Mouse (Mus musculus) splenic B cell, adult 2 months (primary cell): ENCODE data around the gene Glipr2.
A peak's percentile ranks its signal among the peaks of the same experiment; 100 is the strongest.

Experiments
- DNase-seq: peaks from one replicate; pipeline ENCODE4 v3.0.0-alpha.2; 2011; ENCODE audit warnings: low read depth, low spot score
- H3K27me3 ChIP-seq: 2 replicates; pipeline ENCODE4 v1.6.1; 2012; ENCODE audit warnings: mild to moderate bottlenecking, low read length, moderate library complexity, mixed read lengths; ENCODE audit not compliant: control insufficient read depth, poor library complexity, insufficient read depth, severe bottlenecking
- H3K36me3 ChIP-seq: 2 replicates; pipeline ENCODE4 v1.6.1; 2012; ENCODE audit warnings: mild to moderate bottlenecking, low read length, moderate library complexity, mixed read lengths; ENCODE audit not compliant: control insufficient read depth, poor library complexity, insufficient read depth, severe bottlenecking

Glipr2 gene

GRCm38 (mm10) chr4:43964326-43964833 lies 7.2 kb downstream of the Glipr2 start:
- Histone ChIP-seq H3K27me3 (no peaks in the 10 kb centered on the region), H3K36me3 (no peaks in the 10 kb centered on the region)
- DNase-seq, result no peak

- DNase-seq, result no peak
- H3K27me3 ChIP-seq, result no peaks in the 10 kb centered on the region
Observed at GRCm38 (mm10) chr4:43964951-43965684, 7.9 kb downstream of the Glipr2 start.

GRCm38 (mm10) chr4:43965856-43966535 lies 8.8 kb downstream of the Glipr2 start:
- DNase-seq, result peak; percentile 37
- Histone ChIP-seq H3K36me3 (no peaks in the 10 kb centered on the region), H3K27me3 (no peaks in the 10 kb centered on the region)

More at GRCm38 (mm10) chr4:43964951-43965684, 7.9 kb downstream of the Glipr2 start:
- no peaks in the 10 kb centered on the region for H3K36me3 ChIP-seq

- Histone ChIP-seq H3K27me3 (no peaks in the 10 kb centered on the region), H3K36me3 (no peaks in the 10 kb centered on the region)
- DNase-seq, result no peak
Observed at GRCm38 (mm10) chr4:43968650-43969049, 11.4 kb downstream of the Glipr2 start.

GRCm38 (mm10) chr4:43969373-43969772 lies 12.2 kb downstream of the Glipr2 start:
- no peak for DNase-seq
- Histone ChIP-seq H3K36me3 (no peaks in the 10 kb centered on the region), H3K27me3 (no peaks in the 10 kb centered on the region)

GRCm38 (mm10) chr4:43970393-43971330 lies 13.5 kb downstream of the Glipr2 start:
- no peaks in the 10 kb centered on the region for H3K36me3 ChIP-seq
- H3K27me3 ChIP-seq, result no peaks in the 10 kb centered on the region
- DNase-seq, result peak; percentile 63

GRCm38 (mm10) chr4:43971541-43972136 lies 14.4 kb downstream of the Glipr2 start:
- Histone ChIP-seq H3K36me3 (no peaks in the 10 kb centered on the region), H3K27me3 (no peaks in the 10 kb centered on the region)
- DNase-seq, result no peak

- Histone ChIP-seq H3K27me3 (no peaks in the 10 kb centered on the region), H3K36me3 (no peaks in the 10 kb centered on the region)
- DNase-seq, result peak; percentile 89
Observed at GRCm38 (mm10) chr4:43972137-43972591, 15.0 kb downstream of the Glipr2 start.

- DNase-seq, result peak; percentile 92
Observed at GRCm38 (mm10) chr4:43973526-43973981, 16.4 kb downstream of the Glipr2 start.

GRCm38 (mm10) chr4:43974914-43975616 lies 17.9 kb downstream of the Glipr2 start:
- DNase-seq, result peak; percentile 34
- Histone ChIP-seq H3K36me3 (no peaks in the 10 kb centered on the region), H3K27me3 (no peaks in the 10 kb centered on the region)

More at GRCm38 (mm10) chr4:43973526-43973981, 16.4 kb downstream of the Glipr2 start:
- no peaks in the 10 kb centered on the region for H3K36me3 ChIP-seq
- no peaks in the 10 kb centered on the region for H3K27me3 ChIP-seq

GRCm38 (mm10) chr4:43976223-43976740 lies 19.1 kb downstream of the Glipr2 start:
- H3K36me3 ChIP-seq, result no peaks in the 10 kb centered on the region
- DNase-seq, result no peak
- no peaks in the 10 kb centered on the region for H3K27me3 ChIP-seq

GRCm38 (mm10) chr4:43978521-43979443 lies 21.6 kb downstream of the Glipr2 start:
- DNase-seq, result peak; percentile 46

More at GRCm38 (mm10) chr4:43978521-43979443, 21.6 kb downstream of the Glipr2 start:
- Histone ChIP-seq H3K36me3 (no peaks in the 10 kb centered on the region), H3K27me3 (no peaks in the 10 kb centered on the region)
